Mouse (Mus musculus): ENCODE measurements around the gene C1d. TPM values are rescaled to one million over a fixed set of nuclear protein-coding genes. Genes with fewer than 3 reads are reported as not detected.

Gene C1d
- 43.7 to 49.9 TPM (median 47.7 TPM) in 4 replicates for total RNA-seq (2023; ENCODE audit: inconsistent age)

GRCm38 (mm10) chr11:17257443-17257842, at the start of gene C1d:
Gene C1d (plus strand): TSS chr11:17257579.

GRCm38 (mm10) chr11:17211258-17212140, 45.9 kb upstream of the C1d start, which contains the start of gene Pno1:
Gene Pno1 (minus strand): TSS chr11:17211568.

Other genes starting within 250 kb of the C1d start
- 13.6 to 21.0 TPM (median 17.5 TPM) in 4 replicates for gene Cnrip1, start 206.0 kb upstream of the C1d start, total RNA-seq (2023; ENCODE audit: inconsistent age)
- gene Plek, start 205.2 kb upstream of the C1d start, total RNA-seq (2023; ENCODE audit: inconsistent age), result 165 to 193 TPM (median 180 TPM) in 4 replicates
- gene Ppp3r1, start 98.3 kb upstream of the C1d start, total RNA-seq (2023; ENCODE audit: inconsistent age), result 98.2 to 102 TPM (median 98.6 TPM) in 4 replicates
- gene Wdr92, start 75.5 kb upstream of the C1d start, total RNA-seq (2023; ENCODE audit: inconsistent age), result 7.7 to 10.5 TPM (median 8.2 TPM) in 4 replicates
- 17.4 to 27.3 TPM (median 21.3 TPM) in 4 replicates for gene Pno1, start 46.0 kb upstream of the C1d start, total RNA-seq (2023; ENCODE audit: inconsistent age)

Data from B cell, adult (primary cell).